Mouse (Mus musculus): ENCODE data around the gene Lgi2. TPM values are rescaled to one million over a fixed set of nuclear protein-coding genes. Genes with fewer than 3 reads are reported as not detected.

Lgi2 gene
- total RNA-seq, 1 experiment = 1.0 TPM

DNA sequence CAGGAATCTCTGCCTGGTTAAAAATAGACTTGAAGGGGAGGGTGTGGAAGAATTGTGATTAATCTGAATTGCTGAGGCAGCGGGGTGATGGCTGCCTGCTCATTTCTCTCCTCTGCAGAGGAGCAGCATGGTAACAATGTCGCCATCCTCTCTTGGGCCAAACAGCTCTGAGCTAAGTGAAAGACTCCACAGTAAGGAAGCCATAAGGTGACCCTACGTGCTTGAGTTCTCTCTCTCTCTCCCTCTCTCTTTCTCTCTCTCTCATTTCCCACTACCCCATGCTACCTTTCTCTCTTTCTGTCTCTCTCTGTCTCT, 15.0 kb downstream of the Lgi2 start:
- no peak for TF ChIP-seq ZC3H11A (IDR thresholded peaks at IDR 0.05; ENCODE audit: borderline replicate concordance, low read depth, low read length)
- no peak for TF ChIP-seq ZNF384 (IDR thresholded peaks at IDR 0.05; ENCODE audit: low read depth, low read length)
- TF ChIP-seq MAFK (IDR thresholded peaks at IDR 0.05; ENCODE audit: insufficient read depth, low read depth, low read length) = no peak
- TF ChIP-seq HCFC1 (IDR thresholded peaks at IDR 0.05; ENCODE audit: borderline replicate concordance, insufficient read depth, low read length) = no peak
- TF ChIP-seq CHD2 (IDR thresholded peaks at IDR 0.05; ENCODE audit: low read depth, low read length) = no peak
- DNase-seq (ENCODE audit: low read depth, low spot score) = no peak
- Histone ChIP-seq H3K9ac (ENCODE audit: insufficient read depth, low read depth, low read length, poor library complexity, severe bottlenecking) (no peak overlapping the region), H3K9me3 (ENCODE audit: control insufficient read depth, insufficient read depth, low read depth, low read length) (no peaks in the 10 kb centered on the region), H3K27ac (ENCODE audit: insufficient read depth, low read depth, low read length, poor library complexity, severe bottlenecking) (no peak overlapping the region), H3K4me3 (ENCODE audit: insufficient read depth in 1 of 2, low read depth in 1 of 2, low read length in 2 of 2, poor library complexity in 1 of 2, severe bottlenecking in 1 of 2) (no peak overlapping the region), H3K36me3 (ENCODE audit: control insufficient read depth, insufficient read depth, low read length, poor library complexity, severe bottlenecking) (no peaks in the 10 kb centered on the region), H3K4me1 (ENCODE audit: control insufficient read depth in 2 of 2, insufficient read depth in 2 of 2, low read length in 2 of 2, poor library complexity in 1 of 2) (no peaks in the 10 kb centered on the region)
- in situ Hi-C loops (cut with MboI; ENCODE audit: low sequenced_read_pairs in 2 of 2, unreplicated experiment in 2 of 2) = no loop called here

DNA sequence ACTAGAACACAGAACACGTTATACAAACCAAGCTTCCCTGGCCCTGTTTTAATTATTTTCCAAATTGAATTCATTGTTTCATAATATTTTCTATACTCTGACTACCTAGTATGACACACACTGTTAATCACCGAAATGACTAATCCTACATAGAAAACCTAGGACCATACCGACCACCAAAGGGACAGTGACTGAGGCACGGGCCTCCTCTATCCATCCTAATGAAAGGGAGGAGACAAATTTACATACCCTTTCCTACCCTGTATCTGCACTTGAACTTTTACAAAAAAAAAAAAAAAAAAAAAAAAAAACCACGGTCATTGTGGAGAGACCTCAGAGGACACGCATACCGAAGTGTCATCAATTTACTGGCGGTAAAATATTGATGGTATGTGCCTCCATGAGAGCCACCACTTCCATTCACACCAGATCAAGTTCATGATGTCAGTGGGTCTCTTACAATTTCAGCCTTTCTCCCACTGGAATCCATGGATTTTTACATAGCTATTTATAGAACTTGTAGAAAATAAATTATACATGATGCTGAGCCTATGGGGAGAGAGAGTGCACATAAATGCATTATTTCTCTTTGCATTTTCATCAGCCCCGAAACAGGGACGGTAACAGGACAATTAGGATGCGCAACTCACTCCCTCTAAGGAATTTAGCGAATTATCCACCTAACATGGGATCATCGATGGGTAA, 15.5 kb downstream of the Lgi2 start:
- Histone ChIP-seq H3K4me1 (ENCODE audit: control insufficient read depth in 2 of 2, insufficient read depth in 2 of 2, low read length in 2 of 2, poor library complexity in 1 of 2) (no peaks in the 10 kb centered on the region), H3K9ac (ENCODE audit: insufficient read depth, low read depth, low read length, poor library complexity, severe bottlenecking) (no peak overlapping the region), H3K36me3 (ENCODE audit: control insufficient read depth, insufficient read depth, low read length, poor library complexity, severe bottlenecking) (no peaks in the 10 kb centered on the region), H3K9me3 (ENCODE audit: control insufficient read depth, insufficient read depth, low read depth, low read length) (no peaks in the 10 kb centered on the region), H3K4me3 (ENCODE audit: insufficient read depth in 1 of 2, low read depth in 1 of 2, low read length in 2 of 2, poor library complexity in 1 of 2, severe bottlenecking in 1 of 2) (no peak overlapping the region), H3K27ac (ENCODE audit: insufficient read depth, low read depth, low read length, poor library complexity, severe bottlenecking) (no peak overlapping the region)
- no peak for DNase-seq (ENCODE audit: low read depth, low spot score)
- in situ Hi-C loops (cut with MboI; ENCODE audit: low sequenced_read_pairs in 2 of 2, unreplicated experiment in 2 of 2) = no loop called here
- TF ChIP-seq ZNF384 (IDR thresholded peaks at IDR 0.05; ENCODE audit: low read depth, low read length) = no peak
- TF ChIP-seq MAFK (IDR thresholded peaks at IDR 0.05; ENCODE audit: insufficient read depth, low read depth, low read length) = no peak
- TF ChIP-seq CHD2 (IDR thresholded peaks at IDR 0.05; ENCODE audit: low read depth, low read length) = no peak
- TF ChIP-seq HCFC1 (IDR thresholded peaks at IDR 0.05; ENCODE audit: borderline replicate concordance, insufficient read depth, low read length) = no peak
- no peak for TF ChIP-seq ZC3H11A (IDR thresholded peaks at IDR 0.05; ENCODE audit: borderline replicate concordance, low read depth, low read length)

DNA sequence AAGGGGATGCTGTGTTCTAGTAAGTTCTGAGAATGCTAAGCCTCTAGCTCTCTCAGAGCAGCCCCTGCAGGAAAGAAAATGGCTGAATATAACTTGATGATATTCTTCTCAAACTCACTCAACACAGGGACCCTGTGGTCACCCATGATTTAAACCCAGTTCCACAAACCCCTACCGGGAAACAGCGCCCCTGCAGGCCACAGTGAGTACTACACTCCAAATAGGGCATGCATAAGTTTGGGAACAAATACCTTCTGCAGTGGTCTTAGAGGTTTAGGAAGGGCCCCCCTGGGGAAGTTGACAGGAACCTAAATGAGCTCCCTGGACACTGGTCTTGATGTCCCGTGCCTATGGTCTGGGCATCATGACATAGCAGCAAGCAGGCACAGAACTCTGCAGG, 19.3 kb downstream of the Lgi2 start:
- no peak for DNase-seq (ENCODE audit: low read depth, low spot score)
- no peaks in the 10 kb centered on the region for H3K9me3 ChIP-seq (ENCODE audit: control insufficient read depth, insufficient read depth, low read depth, low read length)
- H3K36me3 ChIP-seq (ENCODE audit: control insufficient read depth, insufficient read depth, low read length, poor library complexity, severe bottlenecking) = no peaks in the 10 kb centered on the region
- TF ChIP-seq HCFC1 (IDR thresholded peaks at IDR 0.05; ENCODE audit: borderline replicate concordance, insufficient read depth, low read length) (no peak), ZNF384 (IDR thresholded peaks at IDR 0.05; ENCODE audit: low read depth, low read length) (no peak)
- H3K4me3 ChIP-seq (ENCODE audit: insufficient read depth in 1 of 2, low read depth in 1 of 2, low read length in 2 of 2, poor library complexity in 1 of 2, severe bottlenecking in 1 of 2) = no peak overlapping the region
- in situ Hi-C loops (cut with MboI; ENCODE audit: low sequenced_read_pairs in 2 of 2, unreplicated experiment in 2 of 2) = no loop called here
- no peak overlapping the region for H3K9ac ChIP-seq (ENCODE audit: insufficient read depth, low read depth, low read length, poor library complexity, severe bottlenecking)
- H3K4me1 ChIP-seq (ENCODE audit: control insufficient read depth in 2 of 2, insufficient read depth in 2 of 2, low read length in 2 of 2, poor library complexity in 1 of 2) = no peaks in the 10 kb centered on the region
- H3K27ac ChIP-seq (ENCODE audit: insufficient read depth, low read depth, low read length, poor library complexity, severe bottlenecking) = no peak overlapping the region

DNA sequence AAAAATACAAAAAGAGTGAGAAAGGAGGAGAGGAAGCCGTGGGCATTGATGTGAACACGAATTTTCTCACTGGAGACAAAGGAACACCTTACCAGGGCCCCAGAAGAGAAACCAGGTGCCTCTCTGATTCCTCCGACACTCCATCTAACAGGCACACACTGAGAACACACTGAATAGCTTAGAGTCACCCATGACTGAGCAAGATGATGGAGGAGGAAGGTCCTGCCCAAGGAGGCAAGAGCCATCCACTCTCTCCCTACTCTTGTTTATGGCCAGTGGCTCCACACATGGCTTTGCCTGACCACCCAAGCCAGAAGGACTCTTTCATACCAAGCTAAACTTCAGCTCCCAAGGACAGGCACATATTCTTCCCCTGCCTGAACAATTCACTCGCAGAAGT, 22.5 kb downstream of the Lgi2 start:
- no peak overlapping the region for H3K9ac ChIP-seq (ENCODE audit: insufficient read depth, low read depth, low read length, poor library complexity, severe bottlenecking)
- no peaks in the 10 kb centered on the region for H3K9me3 ChIP-seq (ENCODE audit: control insufficient read depth, insufficient read depth, low read depth, low read length)
- no peak overlapping the region for H3K4me3 ChIP-seq (ENCODE audit: insufficient read depth in 1 of 2, low read depth in 1 of 2, low read length in 2 of 2, poor library complexity in 1 of 2, severe bottlenecking in 1 of 2)
- H3K4me1 ChIP-seq (ENCODE audit: control insufficient read depth in 2 of 2, insufficient read depth in 2 of 2, low read length in 2 of 2, poor library complexity in 1 of 2) = no peaks in the 10 kb centered on the region
- in situ Hi-C loops (cut with MboI; ENCODE audit: low sequenced_read_pairs in 2 of 2, unreplicated experiment in 2 of 2) = no loop called here
- H3K36me3 ChIP-seq (ENCODE audit: control insufficient read depth, insufficient read depth, low read length, poor library complexity, severe bottlenecking) = no peaks in the 10 kb centered on the region
- DNase-seq (ENCODE audit: low read depth, low spot score) = no peak
- TF ChIP-seq HCFC1 (IDR thresholded peaks at IDR 0.05; ENCODE audit: borderline replicate concordance, insufficient read depth, low read length) (no peak), ZNF384 (IDR thresholded peaks at IDR 0.05; ENCODE audit: low read depth, low read length) (no peak), MAFK (IDR thresholded peaks at IDR 0.05; ENCODE audit: insufficient read depth, low read depth, low read length) (no peak), CHD2 (IDR thresholded peaks at IDR 0.05; ENCODE audit: low read depth, low read length) (no peak), ZC3H11A (IDR thresholded peaks at IDR 0.05; ENCODE audit: borderline replicate concordance, low read depth, low read length) (no peak)
- H3K27ac ChIP-seq (ENCODE audit: insufficient read depth, low read depth, low read length, poor library complexity, severe bottlenecking) = no peak overlapping the region

DNA sequence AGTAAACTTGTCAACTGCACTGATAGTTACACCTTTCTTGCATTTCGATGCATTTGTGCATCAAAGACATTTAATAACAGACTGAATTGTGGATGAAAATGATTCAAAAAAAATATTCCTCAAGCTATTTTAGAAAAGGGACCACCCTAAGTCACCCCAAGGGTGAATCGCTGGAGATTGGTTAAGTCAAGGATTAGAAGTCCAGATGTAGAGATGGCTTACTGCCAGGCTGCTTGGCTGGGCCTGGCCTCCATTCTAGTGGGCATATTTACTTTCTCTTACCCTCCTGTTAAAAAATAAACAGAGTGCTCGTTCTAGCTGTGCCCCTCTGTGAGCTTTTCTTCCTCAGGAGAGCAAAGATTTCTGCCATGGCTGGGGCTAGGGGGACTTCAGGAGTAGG, 26.1 kb downstream of the Lgi2 start:
- TF ChIP-seq ZC3H11A (IDR thresholded peaks at IDR 0.05; ENCODE audit: borderline replicate concordance, low read depth, low read length) (no peak), MAFK (IDR thresholded peaks at IDR 0.05; ENCODE audit: insufficient read depth, low read depth, low read length) (no peak), ZNF384 (IDR thresholded peaks at IDR 0.05; ENCODE audit: low read depth, low read length) (no peak), CHD2 (IDR thresholded peaks at IDR 0.05; ENCODE audit: low read depth, low read length) (no peak), HCFC1 (IDR thresholded peaks at IDR 0.05; ENCODE audit: borderline replicate concordance, insufficient read depth, low read length) (no peak)
- Histone ChIP-seq H3K36me3 (ENCODE audit: control insufficient read depth, insufficient read depth, low read length, poor library complexity, severe bottlenecking) (no peaks in the 10 kb centered on the region), H3K4me1 (ENCODE audit: control insufficient read depth in 2 of 2, insufficient read depth in 2 of 2, low read length in 2 of 2, poor library complexity in 1 of 2) (no peaks in the 10 kb centered on the region), H3K4me3 (ENCODE audit: insufficient read depth in 1 of 2, low read depth in 1 of 2, low read length in 2 of 2, poor library complexity in 1 of 2, severe bottlenecking in 1 of 2) (no peak overlapping the region), H3K9ac (ENCODE audit: insufficient read depth, low read depth, low read length, poor library complexity, severe bottlenecking) (no peak overlapping the region), H3K27ac (ENCODE audit: insufficient read depth, low read depth, low read length, poor library complexity, severe bottlenecking) (no peak overlapping the region), H3K9me3 (ENCODE audit: control insufficient read depth, insufficient read depth, low read depth, low read length) (no peaks in the 10 kb centered on the region)
- in situ Hi-C loops (cut with MboI; ENCODE audit: low sequenced_read_pairs in 2 of 2, unreplicated experiment in 2 of 2) = no loop called here
- no peak for DNase-seq (ENCODE audit: low read depth, low spot score)
